Mouse (Mus musculus) fat pad, adult 2 months (tissue): ENCODE results near the gene Olfr1051.
"Not testable (repeated sequence)": the region's sequence is repeated elsewhere in the genome, so short reads cannot be mapped to it uniquely, and the experiment has no call there.

Source experiments
- DNase-seq: peaks from one replicate; pipeline ENCODE4 v3.0.0-alpha.2; 2011; ENCODE audit warnings: low read depth, low spot score; ENCODE audit errors: extremely low read depth

The Olfr1051 gene

GRCm38 (mm10) chr2:86278988-86279387 is at the start of gene Olfr1051:
Gene Olfr1051, minus strand, starts transcription at chr2:86279088.
- not testable (repeated sequence) for DNase-seq

GRCm38 (mm10) chr2:86315184-86315583 is 36.3 kb upstream of the Olfr1051 start, which contains the start of gene Olfr1053:
Gene Olfr1053, minus strand, starts transcription at chr2:86315284.
- DNase-seq, result no peak

GRCm38 (mm10) chr2:86292155-86292554 is 13.3 kb upstream of the Olfr1051 start, which contains the start of gene Olfr1052:
Gene Olfr1052, plus strand, starts transcription at chr2:86292455.
- DNase-seq, result no peak

- not testable (repeated sequence) for DNase-seq
Measured at GRCm38 (mm10) chr2:86258228-86258627, 20.7 kb downstream of the Olfr1051 start, which contains the start of gene Olfr1049. Gene Olfr1049, minus strand, starts transcription at chr2:86258328.

GRCm38 (mm10) chr2:86240189-86240588 is 38.7 kb downstream of the Olfr1051 start, which contains the start of gene Olfr1048:
Gene Olfr1048, minus strand, starts transcription at chr2:86240289.
- DNase-seq, result no peak

- no peak for DNase-seq
Measured at GRCm38 (mm10) chr2:86231301-86231700, 47.6 kb downstream of the Olfr1051 start, which contains the start of gene Olfr1047. Gene Olfr1047, minus strand, starts transcription at chr2:86231401.
